Mouse (Mus musculus) embryonic facial prominence, embryonic 13.5 days (tissue): Measurements from ENCODE around the gene Ttc30a2. TPM values are rescaled to one million over a fixed set of nuclear protein-coding genes. Genes with fewer than 3 reads are reported as not detected.
A peak's percentile ranks its signal among the peaks of the same experiment; 100 is the strongest.
"Not testable (repeated sequence)": the region's sequence is repeated elsewhere in the genome, so short reads cannot be mapped to it uniquely, and the experiment has no call there.

Experiments used
- ATAC-seq: fragments of 200-750 bp; cut with Nextera tagmentation; 2 replicates; pipeline ENCODE4 v1.8.0; 2017; ENCODE audit warnings: low read depth; ENCODE audit not compliant: insufficient number of reproducible peaks, insufficient read depth, low FRiP score, low TSS enrichment
- H3K27ac ChIP-seq: fragments of 300-500 bp; sonication (generic); 2 replicates; pipeline ENCODE4 v1.5.1; 2015; ENCODE audit warnings: moderate library complexity, mild to moderate bottlenecking, inconsistent platforms
- H3K27me3 ChIP-seq: fragments of 300-500 bp; sonication (generic); 2 replicates; pipeline ENCODE4 v1.6.1; 2015; ENCODE audit warnings: mild to moderate bottlenecking, inconsistent platforms
- H3K36me3 ChIP-seq: fragments of 300-500 bp; sonication (generic); 2 replicates; pipeline ENCODE4 v1.6.1; 2015; ENCODE audit warnings: mild to moderate bottlenecking, inconsistent platforms
- H3K4me1 ChIP-seq: fragments of 300-500 bp; sonication (generic); 2 replicates; pipeline ENCODE4 v1.6.1; 2015; ENCODE audit warnings: inconsistent platforms
- H3K4me2 ChIP-seq: fragments of 300-500 bp; sonication (generic); 2 replicates; pipeline ENCODE4 v1.6.1; 2015; ENCODE audit warnings: moderate library complexity, mild to moderate bottlenecking, inconsistent platforms
- H3K4me3 ChIP-seq: fragments of 300-500 bp; sonication (generic); 2 replicates; pipeline ENCODE4 v1.5.1; 2015; ENCODE audit warnings: mild to moderate bottlenecking, inconsistent platforms
- H3K9ac ChIP-seq: fragments of 300-500 bp; sonication (generic); 2 replicates; pipeline ENCODE4 v1.6.1; 2015; ENCODE audit warnings: mild to moderate bottlenecking, inconsistent platforms
- H3K9me3 ChIP-seq: fragments of 300-500 bp; sonication (generic); 2 replicates; pipeline ENCODE4 v1.6.1; 2016; ENCODE audit warnings: inconsistent platforms
- WGBS: fragments of 180-500 bp; shearing (Covaris S2); methylation state at CpG from one replicate; pipeline ENCODE4 v1.1.7; 2015; ENCODE audit warnings: mixed read lengths; 5-methylcytosine and 5-hydroxymethylcytosine counted together
- polyA plus RNA-seq: library from polyadenylated mRNA; unstranded; fragments of >200 nt; fragmentation: Nextera tagmentation; extraction: Ambion mirVana; gene quantifications from 2 replicates; pipeline ENCODE4 v1.2.1, GENCODE M21; 2015

The Ttc30a2 gene
- polyA plus RNA-seq, 1 experiment from 2014 or later, result 0.31 TPM

DNA sequence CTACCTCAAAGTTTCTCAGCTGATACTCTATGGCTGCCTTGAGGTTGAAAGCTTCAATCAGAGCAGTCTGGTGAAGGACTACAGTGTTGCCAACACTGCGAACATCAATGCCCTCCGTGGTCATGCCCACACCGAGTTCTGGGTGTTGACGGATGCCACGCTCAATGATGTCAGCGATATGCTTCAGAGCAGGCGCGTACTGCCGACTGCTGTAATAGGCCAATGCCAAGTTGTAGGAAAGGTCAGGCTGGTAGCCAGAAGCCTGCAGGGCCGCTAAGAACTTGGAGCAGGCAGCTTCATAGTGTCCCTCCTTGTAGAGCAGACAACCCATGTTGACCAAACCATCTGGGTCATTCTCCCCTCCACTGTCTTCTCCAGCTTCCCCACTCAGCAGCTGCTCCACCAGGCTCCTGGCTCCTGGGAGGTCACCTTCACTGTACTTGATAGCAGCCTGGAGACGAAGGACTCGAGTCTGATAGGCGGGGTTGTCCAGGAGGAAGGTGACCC lies 3.0 kb upstream of the Ttc30a2 start:
- not testable (repeated sequence) for H3K4me1 ChIP-seq, H3K27me3 ChIP-seq, H3K9me3 ChIP-seq, H3K9ac ChIP-seq, H3K27ac ChIP-seq, H3K36me3 ChIP-seq
- WGBS, result 94% methylated on average over 13 of the region's 13 CpGs
- Histone ChIP-seq H3K4me2 (peak overlapping the region; percentile 66), H3K4me3 (peak overlapping the region; percentile 45)
- ATAC-seq, result peak; percentile 23; the same call in 1 of the 2 replicates

DNA sequence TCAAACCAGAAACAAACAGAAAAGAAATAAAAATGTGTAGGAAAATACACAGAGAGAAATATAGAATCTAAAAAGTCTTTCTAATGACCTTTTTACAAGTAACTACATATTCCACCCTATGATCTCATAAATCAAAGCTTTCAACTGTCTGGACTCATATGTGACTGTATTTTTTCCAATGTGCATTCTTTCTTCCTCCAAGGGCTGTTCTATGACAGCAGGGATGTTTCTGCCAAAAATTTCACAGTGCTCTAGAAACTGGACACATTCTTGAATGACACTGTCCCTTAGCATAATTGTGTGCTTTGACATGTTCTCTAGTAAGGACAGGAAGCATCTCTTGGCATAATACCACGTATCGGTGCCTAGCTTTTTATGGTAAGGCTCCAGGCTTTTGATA lies 1.9 kb downstream of the Ttc30a2 start:
- not testable (repeated sequence) for ATAC-seq, H3K4me1 ChIP-seq, H3K9me3 ChIP-seq, H3K4me3 ChIP-seq, H3K27ac ChIP-seq, H3K4me2 ChIP-seq, H3K36me3 ChIP-seq, H3K27me3 ChIP-seq, H3K9ac ChIP-seq
- 89% methylated on average over 2 of the region's 2 CpGs for WGBS

DNA sequence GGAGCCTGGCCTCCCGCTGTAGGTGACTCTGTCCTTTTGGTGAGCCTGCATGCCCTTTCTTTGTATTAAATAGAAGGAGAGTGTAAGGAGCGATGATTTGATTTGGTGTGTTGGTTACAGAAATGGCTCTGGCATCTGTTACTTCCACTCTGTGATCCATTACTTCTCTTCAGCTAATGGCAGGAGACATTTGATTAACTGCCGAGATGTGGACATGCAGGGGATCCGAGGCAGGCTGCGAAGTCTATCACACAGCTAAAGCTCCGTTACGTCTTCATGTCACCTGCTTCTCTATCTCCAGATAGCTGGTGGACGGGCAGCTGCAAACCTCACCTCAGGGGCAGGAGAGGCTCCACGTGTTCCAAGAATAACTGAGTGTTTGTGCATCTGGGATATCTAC lies 3.8 kb downstream of the Ttc30a2 start:
- WGBS, result 67% methylated on average over 9 of the region's 9 CpGs

GRCm38 (mm10) chr2:75964972-75965371 lies 13.0 kb downstream of the Ttc30a2 start:
- Histone ChIP-seq H3K4me2 (peak overlapping the region; percentile 55), H3K9ac (0 out of 2 replicates have a peak overlapping the region, but pooled peaks have one; percentile 32), H3K4me1 (peaks cover 25% of the 10 kb centered on the region), H3K4me3 (peak overlapping the region; percentile 23; the same call in 1 of the 2 replicates), H3K9me3 (no peaks in the 10 kb centered on the region), H3K27me3 (no peaks in the 10 kb centered on the region; the same call in 1 of the 2 replicates), H3K36me3 (no peaks in the 10 kb centered on the region), H3K27ac (no peak overlapping the region)
- ATAC-seq, result no peak
- 23% methylated on average over 5 of the region's 5 CpGs for WGBS

More for the DNA sequence above, 3.8 kb downstream of the Ttc30a2 start:
- Histone ChIP-seq H3K9me3 (no peaks in the 10 kb centered on the region), H3K36me3 (no peaks in the 10 kb centered on the region), H3K27ac (no peak overlapping the region), H3K4me1 (no peaks in the 10 kb centered on the region), H3K4me2 (no peak overlapping the region), H3K9ac (no peak overlapping the region), H3K27me3 (no peaks in the 10 kb centered on the region), H3K4me3 (no peak overlapping the region)
- no peak for ATAC-seq

GRCm38 (mm10) chr2:75964512-75964911 lies 13.5 kb downstream of the Ttc30a2 start:
- peak overlapping the region; percentile 55 for H3K4me2 ChIP-seq
- 16% methylated on average over 14 of the region's 14 CpGs for WGBS
- 0 out of 2 replicates have a peak overlapping the region, but pooled peaks have one; percentile 32 for H3K9ac ChIP-seq
- H3K9me3 ChIP-seq, result no peaks in the 10 kb centered on the region
- ATAC-seq, result no peak; the same call in 1 of the 2 replicates
- peak overlapping the region; percentile 23 for H3K4me3 ChIP-seq
- no peaks in the 10 kb centered on the region; the same call in 1 of the 2 replicates for H3K27me3 ChIP-seq
- peaks cover 29% of the 10 kb centered on the region for H3K4me1 ChIP-seq
- H3K36me3 ChIP-seq, result no peaks in the 10 kb centered on the region
- H3K27ac ChIP-seq, result no peak overlapping the region

DNA sequence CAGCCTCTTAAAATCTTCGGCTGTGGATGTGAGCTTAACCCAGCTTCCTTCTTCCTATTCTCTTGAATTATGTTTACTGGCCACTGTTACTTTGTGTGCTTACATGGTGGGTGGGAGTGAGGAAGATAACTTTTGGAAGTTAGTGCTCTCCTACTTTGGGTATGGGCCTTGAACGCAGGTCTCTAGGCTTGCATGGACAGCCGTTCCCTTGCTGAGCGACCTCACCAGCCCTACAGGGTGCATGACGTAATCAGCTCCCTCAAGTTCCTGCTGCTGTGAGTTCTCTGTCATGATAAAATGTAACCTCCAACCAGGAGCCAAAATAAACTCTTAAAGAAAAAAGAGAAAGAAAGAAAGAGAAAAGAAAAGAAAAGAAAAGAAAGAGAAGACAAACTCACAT lies 13.9 kb downstream of the Ttc30a2 start:
- peak overlapping the region; percentile 23; the same call in 1 of the 2 replicates for H3K4me3 ChIP-seq
- peak overlapping the region; percentile 55 for H3K4me2 ChIP-seq
- no peaks in the 10 kb centered on the region for H3K36me3 ChIP-seq
- peaks cover 34% of the 10 kb centered on the region for H3K4me1 ChIP-seq
- H3K9ac ChIP-seq, result no peak overlapping the region
- H3K27me3 ChIP-seq, result no peaks in the 10 kb centered on the region; the same call in 1 of the 2 replicates
- H3K9me3 ChIP-seq, result no peaks in the 10 kb centered on the region
- ATAC-seq, result no peak
- no peak overlapping the region for H3K27ac ChIP-seq
- WGBS, result 67% methylated on average over 5 of the region's 5 CpGs

GRCm38 (mm10) chr2:75963211-75963840 lies 14.6 kb downstream of the Ttc30a2 start:
- no peak overlapping the region for H3K4me3 ChIP-seq
- H3K4me2 ChIP-seq, result no peak overlapping the region
- no peak for ATAC-seq
- no peak overlapping the region for H3K27ac ChIP-seq
- H3K27me3 ChIP-seq, result no peaks in the 10 kb centered on the region; the same call in 1 of the 2 replicates
- H3K4me1 ChIP-seq, result peaks cover 35% of the 10 kb centered on the region
- 56% methylated on average over 10 of the region's 10 CpGs for WGBS
- no peaks in the 10 kb centered on the region for H3K9me3 ChIP-seq
- H3K9ac ChIP-seq, result no peak overlapping the region
- H3K36me3 ChIP-seq, result no peaks in the 10 kb centered on the region

DNA sequence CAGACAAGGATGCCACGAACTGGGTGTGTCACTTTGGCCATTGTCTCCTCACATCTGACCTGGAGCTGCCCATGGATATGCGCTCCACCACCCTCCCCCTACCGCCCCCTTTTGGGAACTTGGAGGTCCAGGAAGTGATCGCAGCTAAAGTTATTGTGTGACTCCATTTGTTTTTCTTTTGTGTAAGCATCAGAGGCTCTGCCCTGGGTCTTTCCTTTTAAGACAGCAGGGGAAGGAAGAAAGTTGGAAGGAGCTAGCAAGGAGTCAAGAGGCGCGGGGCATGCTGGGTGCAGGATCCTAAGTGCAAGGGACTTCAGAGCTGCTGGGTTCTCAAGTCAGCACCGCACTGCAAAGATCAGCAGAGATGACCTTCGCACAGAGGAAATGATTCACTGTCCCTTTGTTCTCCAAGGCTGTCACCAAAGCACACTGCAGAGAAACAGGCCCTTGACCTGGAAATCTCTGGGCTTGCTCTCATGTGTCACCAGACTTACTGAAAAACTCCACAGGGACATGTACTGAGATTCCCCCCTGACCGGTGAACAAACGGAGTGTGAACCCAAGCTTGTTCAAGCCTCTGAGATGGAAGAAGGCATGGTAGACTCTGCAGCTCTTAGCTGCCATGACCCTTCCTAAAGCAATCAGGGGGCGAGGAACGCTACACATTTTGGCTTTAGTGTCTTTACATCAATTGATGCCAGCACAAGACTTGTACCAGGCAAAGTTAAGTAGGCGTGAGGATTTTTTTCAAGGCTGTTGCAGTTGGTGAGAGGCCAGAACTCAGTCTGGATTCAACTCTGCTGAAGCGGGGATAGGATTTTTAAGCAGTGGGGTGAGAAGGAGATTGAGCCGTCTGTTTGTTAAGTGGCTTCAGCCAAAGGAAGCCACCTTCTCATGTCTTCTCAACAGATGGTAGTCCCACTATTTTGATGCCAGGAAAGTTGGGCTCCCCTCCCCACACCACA lies 17.3 kb downstream of the Ttc30a2 start:
- ATAC-seq, result no peak
- H3K4me3 ChIP-seq, result 0 out of 2 replicates have a peak overlapping the region, but pooled peaks have one; percentile 6

GRCm38 (mm10) chr2:75959850-75960365 lies 18.1 kb downstream of the Ttc30a2 start:
- Histone ChIP-seq H3K4me2 (peak overlapping the region; percentile 56), H3K4me3 (peak overlapping the region; percentile 6), H3K36me3 (no peaks in the 10 kb centered on the region), H3K27me3 (no peaks in the 10 kb centered on the region; the same call in 1 of the 2 replicates), H3K4me1 (peaks cover 33% of the 10 kb centered on the region), H3K27ac (peak overlapping the region; percentile 66; the same call in 1 of the 2 replicates), H3K9me3 (no peaks in the 10 kb centered on the region), H3K9ac (peak overlapping the region; percentile 32; the same call in 1 of the 2 replicates)
- no peak for ATAC-seq
- WGBS, result 7% methylated on average over 15 of the region's 15 CpGs

More for the DNA sequence above, 17.3 kb downstream of the Ttc30a2 start:
- no peak overlapping the region for H3K9ac ChIP-seq
- peaks cover 35% of the 10 kb centered on the region for H3K4me1 ChIP-seq
- no peaks in the 10 kb centered on the region for H3K36me3 ChIP-seq
- H3K27me3 ChIP-seq, result no peaks in the 10 kb centered on the region; the same call in 1 of the 2 replicates
- H3K27ac ChIP-seq, result peak overlapping the region; percentile 66; the same call in 1 of the 2 replicates
- H3K9me3 ChIP-seq, result no peaks in the 10 kb centered on the region
- WGBS, result 57% methylated on average over 15 of the region's 15 CpGs
- peak overlapping the region; percentile 56 for H3K4me2 ChIP-seq

GRCm38 (mm10) chr2:75959183-75959849 lies 18.7 kb downstream of the Ttc30a2 start:
- no peaks in the 10 kb centered on the region for H3K36me3 ChIP-seq
- WGBS, result 24% methylated on average over 18 of the region's 18 CpGs
- H3K9me3 ChIP-seq, result no peaks in the 10 kb centered on the region
- H3K4me1 ChIP-seq, result peaks cover 27% of the 10 kb centered on the region
- peak overlapping the region; percentile 6 for H3K4me3 ChIP-seq
- H3K27ac ChIP-seq, result no peak overlapping the region
- H3K4me2 ChIP-seq, result peak overlapping the region; percentile 56
- peak overlapping the region; percentile 32; the same call in 1 of the 2 replicates for H3K9ac ChIP-seq
- no peak for ATAC-seq
- H3K27me3 ChIP-seq, result no peaks in the 10 kb centered on the region; the same call in 1 of the 2 replicates
